Mouse (Mus musculus) lung, embryonic 14.5 days (tissue): ENCODE results near the gene Phlpp1. TPM values are rescaled to one million over a fixed set of nuclear protein-coding genes. Genes with fewer than 3 reads are reported as not detected.

Experiments used
- ATAC-seq: fragments of 200-750 bp; cut with Nextera tagmentation; 2 replicates; pipeline ENCODE4 v1.8.0; 2017; ENCODE audit warnings: mild to moderate bottlenecking, moderate TSS enrichment, moderate library complexity; ENCODE audit not compliant: insufficient read depth
- DNase-seq: peaks from one replicate; pipeline ENCODE4 v3.0.0-alpha.2; 2015
- H3K27ac ChIP-seq: fragments of 300-500 bp; sonication (generic); 2 replicates; pipeline ENCODE4 v1.5.1; 2014; ENCODE audit warnings: low read depth, mild to moderate bottlenecking, moderate library complexity
- H3K27me3 ChIP-seq: fragments of 300-500 bp; sonication (generic); 2 replicates; pipeline ENCODE4 v1.6.1; 2014; ENCODE audit warnings: low read length, control low read depth; ENCODE audit not compliant: insufficient read depth
- H3K36me3 ChIP-seq: fragments of 300-500 bp; sonication (generic); 2 replicates; pipeline ENCODE4 v1.6.1; 2014; ENCODE audit warnings: control low read depth; ENCODE audit not compliant: insufficient read depth
- H3K4me1 ChIP-seq: fragments of 300-500 bp; sonication (generic); 2 replicates; pipeline ENCODE4 v1.6.1; 2014; ENCODE audit warnings: antibody characterized with exemption, control low read depth; ENCODE audit not compliant: insufficient read depth
- H3K4me2 ChIP-seq: fragments of 300-500 bp; sonication (generic); 2 replicates; pipeline ENCODE4 v1.6.1; 2014; ENCODE audit warnings: mild to moderate bottlenecking
- H3K4me3 ChIP-seq: fragments of 300-500 bp; sonication (generic); 2 replicates; pipeline ENCODE4 v1.5.1; 2014; ENCODE audit warnings: low read depth, low read length
- H3K9ac ChIP-seq: fragments of 300-500 bp; sonication (generic); 2 replicates; pipeline ENCODE4 v1.6.1; 2014
- H3K9me3 ChIP-seq: fragments of 300-500 bp; sonication (generic); 2 replicates; pipeline ENCODE4 v1.6.1; 2016; ENCODE audit warnings: low read depth, low read length, control low read depth
- CTCF ChIP-seq: IDR thresholded peaks from 2 replicates; pipeline ENCODE4 v1.5.1; 2016; ENCODE audit warnings: antibody characterized with exemption, low read depth
- WGBS: fragments of 180-500 bp; shearing (Covaris S2); extraction: QIAGEN DNeasy Blood & Tissue Kit; methylation state at CpG from one replicate; pipeline ENCODE4 v1.1.7; 2014; 5-methylcytosine and 5-hydroxymethylcytosine counted together
- polyA plus RNA-seq: library from polyadenylated mRNA; unstranded; fragments of >200 nt; fragmentation: Nextera tagmentation; extraction: Ambion mirVana; gene quantifications from 2 replicates; pipeline ENCODE4 v1.2.1, GENCODE M21; 2014

Gene Phlpp1
- polyA plus RNA-seq, 1 experiment from 2014 or later, result 4.2 TPM

DNA sequence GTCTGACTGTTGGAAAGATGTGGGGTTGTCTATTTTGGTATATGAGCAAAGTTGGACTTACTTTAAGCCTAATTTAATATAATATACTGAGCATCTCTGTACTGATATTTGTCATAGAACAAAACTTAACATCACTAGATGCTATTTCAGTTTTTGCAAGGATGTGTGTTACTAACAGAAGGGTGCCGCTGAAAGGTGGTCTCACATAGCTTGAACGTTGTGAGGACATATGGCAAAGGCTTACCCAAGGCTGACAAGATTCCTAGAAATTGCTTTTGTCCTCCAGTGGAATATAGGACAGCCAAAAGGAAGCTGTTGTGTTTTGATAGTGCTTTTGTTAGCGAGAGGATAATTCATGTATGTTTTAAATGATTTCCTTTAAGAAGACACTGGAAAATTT lies 3.8 kb downstream of the Phlpp1 start:
- no peak overlapping the region for H3K4me3 ChIP-seq
- no peak overlapping the region for H3K27ac ChIP-seq
- ATAC-seq (no peak), DNase-seq (no peak)
- H3K9ac ChIP-seq, result no peak overlapping the region
- no peaks in the 10 kb centered on the region for H3K36me3 ChIP-seq
- H3K4me2 ChIP-seq, result peak overlapping the region; percentile 46; the same call in 1 of the 2 replicates
- 0 out of 2 replicates have a peak, but pooled peaks cover 6% of the 10 kb centered on the region for H3K4me1 ChIP-seq
- H3K9me3 ChIP-seq, result no peaks in the 10 kb centered on the region
- 58% methylated on average over 3 of the region's 3 CpGs for WGBS
- H3K27me3 ChIP-seq, result no peaks in the 10 kb centered on the region
- no peak for TF ChIP-seq CTCF

DNA sequence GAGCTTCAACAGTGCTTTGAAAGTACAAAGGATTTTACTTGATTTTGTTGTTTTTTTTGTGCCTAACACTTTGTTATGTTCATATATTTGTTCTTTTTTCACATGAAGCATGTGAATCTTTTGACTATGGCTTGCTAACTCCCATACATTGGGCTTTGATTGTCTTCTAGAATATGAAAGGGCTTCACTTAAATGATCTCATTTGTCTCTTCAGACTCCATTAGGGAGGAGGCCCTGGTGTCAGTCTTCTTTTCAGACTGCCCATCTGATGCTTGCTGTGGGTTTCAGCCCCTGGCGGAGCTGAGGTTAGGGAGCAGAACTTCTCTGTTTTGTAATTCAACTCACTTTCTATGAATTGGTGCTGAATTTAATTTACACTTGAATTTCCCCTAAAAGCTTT lies 5.2 kb downstream of the Phlpp1 start:
- no peak overlapping the region for H3K9ac ChIP-seq
- no peak for ATAC-seq
- WGBS, result 73% methylated on average over 1 of the region's 1 CpGs
- DNase-seq, result no peak
- H3K4me2 ChIP-seq, result no peak overlapping the region
- TF ChIP-seq CTCF, result no peak
- H3K36me3 ChIP-seq, result no peaks in the 10 kb centered on the region
- H3K9me3 ChIP-seq, result no peaks in the 10 kb centered on the region
- no peaks in the 10 kb centered on the region for H3K27me3 ChIP-seq
- no peak overlapping the region for H3K4me3 ChIP-seq
- no peak overlapping the region for H3K27ac ChIP-seq
- H3K4me1 ChIP-seq, result 0 out of 2 replicates have a peak, but pooled peaks cover 6% of the 10 kb centered on the region

DNA sequence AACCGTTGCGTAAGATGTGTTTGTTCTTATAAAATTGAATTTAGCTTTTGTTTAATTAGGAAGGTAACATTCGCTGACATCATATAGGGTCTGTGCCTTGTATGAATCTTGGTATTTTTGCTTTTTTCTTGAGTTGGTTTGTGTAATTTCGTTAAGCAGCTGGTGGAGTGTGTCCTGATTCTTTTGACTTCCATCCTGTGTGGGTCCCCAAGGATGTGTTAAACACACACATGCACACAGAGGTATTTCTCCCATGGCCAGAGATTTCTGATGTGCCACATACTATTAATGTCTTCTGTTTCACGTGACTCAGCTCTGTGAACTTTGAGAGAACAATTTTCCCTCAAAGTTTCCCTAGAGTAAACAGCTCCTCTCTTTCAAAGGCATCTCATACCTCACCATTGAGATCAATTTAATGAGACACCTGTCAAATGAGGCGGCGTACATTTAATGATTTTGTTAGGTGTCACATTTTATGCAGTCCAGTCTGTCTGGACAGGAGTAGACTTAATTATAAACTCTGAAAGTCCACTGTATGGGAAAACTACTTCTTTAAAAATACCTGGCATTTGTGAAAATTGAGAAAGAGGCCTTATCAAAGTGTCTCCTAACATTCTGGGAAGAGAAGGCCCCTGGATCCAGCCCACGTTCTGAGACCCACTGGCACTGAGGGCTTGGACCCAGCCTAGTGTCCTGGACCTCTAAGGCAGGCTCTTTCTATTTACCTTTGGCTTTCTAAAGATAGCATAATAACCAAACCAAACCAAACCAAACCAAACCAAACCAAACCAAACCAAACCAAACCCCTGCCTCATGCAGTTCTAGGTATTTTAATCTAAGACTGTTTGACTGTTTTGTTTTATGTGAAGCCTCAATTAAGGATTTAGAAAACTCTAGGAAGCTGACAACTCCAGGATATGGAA lies 6.6 kb downstream of the Phlpp1 start:
- Histone ChIP-seq H3K9ac (no peak overlapping the region), H3K9me3 (no peaks in the 10 kb centered on the region), H3K27ac (no peak overlapping the region), H3K36me3 (no peaks in the 10 kb centered on the region), H3K4me1 (0 out of 2 replicates have a peak, but pooled peaks cover 6% of the 10 kb centered on the region), H3K27me3 (no peaks in the 10 kb centered on the region), H3K4me2 (no peak overlapping the region), H3K4me3 (no peak overlapping the region)
- ATAC-seq, result no peak
- no peak for TF ChIP-seq CTCF
- no peak for DNase-seq
- WGBS, result 55% methylated on average over 8 of the region's 8 CpGs

DNA sequence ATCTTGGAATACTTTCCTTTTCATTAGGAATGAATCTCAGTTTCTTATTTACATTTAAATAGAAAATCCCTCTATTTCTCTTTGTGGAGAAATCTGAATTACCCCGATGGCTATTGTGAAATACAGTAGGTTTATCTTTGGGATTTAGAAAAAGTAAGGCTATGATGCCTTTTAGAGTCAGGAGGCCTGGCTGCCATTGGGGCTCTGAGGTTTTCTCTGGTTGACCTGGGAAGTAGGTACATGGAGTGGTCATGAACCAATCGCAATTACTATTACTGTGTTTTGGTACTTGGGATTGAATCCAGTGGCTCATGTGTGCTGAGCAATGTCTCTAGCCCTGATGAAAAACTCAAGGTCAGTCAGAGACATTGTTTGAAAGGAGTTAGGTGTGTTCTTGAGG lies 12.1 kb downstream of the Phlpp1 start:
- TF ChIP-seq CTCF, result no peak
- WGBS, result 91% methylated on average over 2 of the region's 2 CpGs

DNA sequence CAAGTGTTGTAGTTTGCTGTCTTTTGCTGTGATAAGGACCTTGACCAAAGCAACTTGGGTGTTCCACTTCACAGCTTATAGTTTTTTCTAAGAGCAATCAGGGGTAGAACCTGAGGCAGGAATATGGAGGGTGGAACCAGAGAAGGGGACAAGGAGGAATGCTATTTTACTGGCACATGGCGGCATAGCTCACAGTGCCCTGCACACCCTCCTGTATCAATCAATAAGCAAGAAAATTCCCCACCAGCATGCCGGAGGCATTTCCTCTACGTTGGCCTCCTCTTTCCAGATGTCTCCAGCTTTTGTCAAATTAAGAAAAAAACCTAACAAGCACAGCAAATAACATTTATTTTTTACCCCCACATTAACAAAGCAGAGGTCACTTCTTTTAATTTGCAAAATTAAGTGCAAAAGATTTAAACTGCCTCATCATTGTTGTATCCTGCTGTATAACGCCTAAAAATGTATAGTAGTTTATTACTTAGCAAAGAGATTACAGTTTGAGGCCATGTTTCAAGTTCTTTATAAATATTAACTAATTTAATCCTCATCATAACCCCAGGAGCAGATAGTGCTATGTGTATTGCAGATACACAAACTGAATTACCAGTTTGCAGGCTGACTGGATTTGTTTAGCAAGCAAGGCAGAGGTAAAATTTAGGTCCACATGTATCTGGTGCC lies 13.4 kb downstream of the Phlpp1 start:
- Histone ChIP-seq H3K27ac (no peak overlapping the region), H3K4me3 (no peak overlapping the region), H3K9me3 (no peaks in the 10 kb centered on the region), H3K36me3 (no peaks in the 10 kb centered on the region), H3K4me1 (no peaks in the 10 kb centered on the region), H3K27me3 (no peaks in the 10 kb centered on the region), H3K9ac (no peak overlapping the region), H3K4me2 (no peak overlapping the region)
- ATAC-seq (no peak), DNase-seq (no peak)
- no peak for TF ChIP-seq CTCF
- WGBS, result 66% methylated on average over 4 of the region's 4 CpGs

More for the DNA sequence above, 12.1 kb downstream of the Phlpp1 start:
- H3K9ac ChIP-seq, result no peak overlapping the region
- H3K4me2 ChIP-seq, result no peak overlapping the region
- no peaks in the 10 kb centered on the region for H3K4me1 ChIP-seq
- ATAC-seq, result no peak
- H3K9me3 ChIP-seq, result no peaks in the 10 kb centered on the region
- no peak overlapping the region for H3K4me3 ChIP-seq
- H3K27ac ChIP-seq, result no peak overlapping the region
- H3K36me3 ChIP-seq, result no peaks in the 10 kb centered on the region
- H3K27me3 ChIP-seq, result no peaks in the 10 kb centered on the region
- DNase-seq, result no peak

DNA sequence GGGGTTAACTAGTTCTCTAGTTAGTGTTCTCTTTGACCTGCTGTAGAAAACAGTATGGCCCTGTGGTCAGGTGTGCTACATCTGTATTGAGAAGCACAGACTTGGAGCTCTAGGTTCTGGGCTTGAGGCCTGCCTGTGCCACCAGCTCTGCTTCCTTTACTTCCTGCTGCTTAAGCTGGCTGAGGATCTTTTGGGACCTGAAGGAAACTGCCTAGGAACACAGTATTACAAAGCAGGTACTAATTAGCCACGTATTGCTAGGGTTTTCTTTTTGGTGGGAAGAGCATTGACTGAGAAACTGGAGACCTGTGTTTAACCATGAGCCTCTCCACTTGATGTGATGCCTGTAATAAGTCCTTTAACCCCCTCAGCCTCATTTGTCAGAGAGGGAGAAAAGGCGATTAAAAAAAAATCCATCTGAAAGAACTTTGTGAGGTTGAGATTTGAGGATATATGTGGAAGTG lies 13.9 kb downstream of the Phlpp1 start:
- no peak overlapping the region for H3K4me3 ChIP-seq
- 39% methylated on average over 2 of the region's 2 CpGs for WGBS
- H3K4me1 ChIP-seq, result no peaks in the 10 kb centered on the region
- H3K27ac ChIP-seq, result no peak overlapping the region
- no peak for TF ChIP-seq CTCF
- H3K4me2 ChIP-seq, result no peak overlapping the region
- DNase-seq (no peak), ATAC-seq (no peak)
- no peaks in the 10 kb centered on the region for H3K27me3 ChIP-seq
- H3K36me3 ChIP-seq, result no peaks in the 10 kb centered on the region
- H3K9me3 ChIP-seq, result no peaks in the 10 kb centered on the region
- no peak overlapping the region for H3K9ac ChIP-seq

DNA sequence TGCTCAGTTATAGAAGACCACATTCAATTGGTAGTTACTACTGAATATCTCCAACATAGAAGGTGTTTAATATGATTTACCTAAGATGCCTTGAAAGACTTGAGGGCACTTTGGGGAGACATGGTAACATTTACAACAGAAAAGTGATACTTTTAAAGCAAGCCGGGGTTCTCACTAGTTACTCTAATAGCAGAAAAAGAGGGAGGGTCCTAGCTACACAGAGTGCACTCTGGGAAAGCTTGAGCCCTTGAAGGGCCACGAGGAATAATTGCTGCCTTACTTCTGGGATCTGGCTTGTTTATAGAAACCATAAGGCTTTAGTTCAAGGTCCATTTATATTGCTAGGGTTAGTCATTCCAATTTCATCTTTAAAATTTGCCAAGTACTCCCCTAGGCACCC lies 14.5 kb downstream of the Phlpp1 start:
- Histone ChIP-seq H3K4me3 (no peak overlapping the region), H3K27ac (no peak overlapping the region), H3K36me3 (no peaks in the 10 kb centered on the region), H3K4me2 (no peak overlapping the region), H3K27me3 (no peaks in the 10 kb centered on the region), H3K9ac (no peak overlapping the region), H3K4me1 (no peaks in the 10 kb centered on the region), H3K9me3 (no peaks in the 10 kb centered on the region)
- ATAC-seq (no peak), DNase-seq (no peak)
- WGBS, result 37% methylated on average over 2 of the region's 2 CpGs
- no peak for TF ChIP-seq CTCF
